Mouse (Mus musculus): ENCODE data around the gene Bicdl2. TPM values are rescaled to one million over a fixed set of nuclear protein-coding genes. Genes with fewer than 3 reads are reported as not detected.

Gene Bicdl2
- total RNA-seq, 1 experiment from 2014 or later, result not detected

GRCm38 (mm10) chr17:23672761-23673160 is 12.5 kb downstream of the Bicdl2 start:
- no peak for ATAC-seq (ENCODE audit: extremely low read depth, insufficient number of reproducible peaks, low FRiP score, poor library complexity, severe bottlenecking)

- peak; percentile 89 for ATAC-seq (ENCODE audit: extremely low read depth, insufficient number of reproducible peaks, low FRiP score, poor library complexity, severe bottlenecking)
Observed at GRCm38 (mm10) chr17:23673424-23674073, 13.2 kb downstream of the Bicdl2 start, which contains the start of the genes Hcfc1r1 and Thoc6. Hcfc1r1 (plus strand) TSS chr17:23673596. Thoc6 (minus strand) TSS chr17:23673882.

GRCm38 (mm10) chr17:23674271-23674952 is 14.1 kb downstream of the Bicdl2 start:
- no peak for ATAC-seq (ENCODE audit: extremely low read depth, insufficient number of reproducible peaks, low FRiP score, poor library complexity, severe bottlenecking)

GRCm38 (mm10) chr17:23675127-23675526 is 14.8 kb downstream of the Bicdl2 start:
- ATAC-seq (ENCODE audit: extremely low read depth, insufficient number of reproducible peaks, low FRiP score, poor library complexity, severe bottlenecking), result no peak

GRCm38 (mm10) chr17:23675564-23676281 is 15.4 kb downstream of the Bicdl2 start:
- no peak for ATAC-seq (ENCODE audit: extremely low read depth, insufficient number of reproducible peaks, low FRiP score, poor library complexity, severe bottlenecking)

GRCm38 (mm10) chr17:23676473-23677031 is 16.2 kb downstream of the Bicdl2 start:
- no peak for ATAC-seq (ENCODE audit: extremely low read depth, insufficient number of reproducible peaks, low FRiP score, poor library complexity, severe bottlenecking)

GRCm38 (mm10) chr17:23677236-23677679 is 17.0 kb downstream of the Bicdl2 start, which contains the start of gene Tnfrsf12a:
Tnfrsf12a (minus strand) TSS chr17:23677468.
- peak; percentile 37; the same call in 1 of the 2 replicates for ATAC-seq (ENCODE audit: extremely low read depth, insufficient number of reproducible peaks, low FRiP score, poor library complexity, severe bottlenecking)

- no peak for ATAC-seq (ENCODE audit: extremely low read depth, insufficient number of reproducible peaks, low FRiP score, poor library complexity, severe bottlenecking)
Observed at GRCm38 (mm10) chr17:23679127-23679835, 19.0 kb downstream of the Bicdl2 start, which contains the start of gene Cldn6. Cldn6 (plus strand) TSS chr17:23679249.

- ATAC-seq (ENCODE audit: extremely low read depth, insufficient number of reproducible peaks, low FRiP score, poor library complexity, severe bottlenecking), result no peak
Observed at GRCm38 (mm10) chr17:23680336-23680735, 20.0 kb downstream of the Bicdl2 start.

GRCm38 (mm10) chr17:23681086-23681485 is 20.8 kb downstream of the Bicdl2 start:
- no peak for ATAC-seq (ENCODE audit: extremely low read depth, insufficient number of reproducible peaks, low FRiP score, poor library complexity, severe bottlenecking)

GRCm38 (mm10) chr17:23682092-23682491 is 21.8 kb downstream of the Bicdl2 start:
- ATAC-seq (ENCODE audit: extremely low read depth, insufficient number of reproducible peaks, low FRiP score, poor library complexity, severe bottlenecking), result no peak

- ATAC-seq (ENCODE audit: extremely low read depth, insufficient number of reproducible peaks, low FRiP score, poor library complexity, severe bottlenecking), result no peak
Observed at GRCm38 (mm10) chr17:23682530-23682929, 22.2 kb downstream of the Bicdl2 start.

GRCm38 (mm10) chr17:23683226-23683625 is 22.9 kb downstream of the Bicdl2 start:
- no peak for ATAC-seq (ENCODE audit: extremely low read depth, insufficient number of reproducible peaks, low FRiP score, poor library complexity, severe bottlenecking)

- ATAC-seq (ENCODE audit: extremely low read depth, insufficient number of reproducible peaks, low FRiP score, poor library complexity, severe bottlenecking), result no peak
Observed at GRCm38 (mm10) chr17:23683856-23684672, 23.8 kb downstream of the Bicdl2 start, which contains the start of gene Cldn9. Cldn9 (minus strand) TSS chr17:23684026.

GRCm38 (mm10) chr17:23694491-23694890 is 34.2 kb downstream of the Bicdl2 start:
- no peak for ATAC-seq (ENCODE audit: extremely low read depth, insufficient number of reproducible peaks, low FRiP score, poor library complexity, severe bottlenecking)

- no peak for ATAC-seq (ENCODE audit: extremely low read depth, insufficient number of reproducible peaks, low FRiP score, poor library complexity, severe bottlenecking)
Observed at GRCm38 (mm10) chr17:23695801-23696200, 35.5 kb downstream of the Bicdl2 start.

- no peak for ATAC-seq (ENCODE audit: extremely low read depth, insufficient number of reproducible peaks, low FRiP score, poor library complexity, severe bottlenecking)
Observed at GRCm38 (mm10) chr17:23699131-23700077, 39.1 kb downstream of the Bicdl2 start.
